Mouse (Mus musculus) olfactory bulb, adult 2 months (tissue): ENCODE measurements around the gene Zfp51.

Experiments used
- CTCF ChIP-seq: fragments of 200-500 bp; IDR thresholded peaks from 2 replicates; pipeline ENCODE4 v1.5.1; 2012; ENCODE audit warnings: low read depth, mild to moderate bottlenecking, low read length, moderate library complexity; ENCODE audit not compliant: insufficient read depth
- POLR2A ChIP-seq: fragments of 200-500 bp; IDR thresholded peaks from 2 replicates; pipeline ENCODE4 v1.6.1; 2012; ENCODE audit warnings: mild to moderate bottlenecking, low read depth, low read length, moderate library complexity; ENCODE audit not compliant: insufficient read depth

GRCm38 (mm10) chr17:21504524-21504923, 54.4 kb downstream of the Zfp51 start:
- no peak for TF ChIP-seq CTCF
- no peak for TF ChIP-seq POLR2A
